Mouse (Mus musculus): ENCODE data around the gene Map3k5. TPM values are rescaled to one million over a fixed set of nuclear protein-coding genes. Genes with fewer than 3 reads are reported as not detected.
A peak's percentile ranks its signal among the peaks of the same experiment; 100 is the strongest.

Gene Map3k5
- polyA plus RNA-seq, 1 experiment = 2.2 TPM

DNA sequence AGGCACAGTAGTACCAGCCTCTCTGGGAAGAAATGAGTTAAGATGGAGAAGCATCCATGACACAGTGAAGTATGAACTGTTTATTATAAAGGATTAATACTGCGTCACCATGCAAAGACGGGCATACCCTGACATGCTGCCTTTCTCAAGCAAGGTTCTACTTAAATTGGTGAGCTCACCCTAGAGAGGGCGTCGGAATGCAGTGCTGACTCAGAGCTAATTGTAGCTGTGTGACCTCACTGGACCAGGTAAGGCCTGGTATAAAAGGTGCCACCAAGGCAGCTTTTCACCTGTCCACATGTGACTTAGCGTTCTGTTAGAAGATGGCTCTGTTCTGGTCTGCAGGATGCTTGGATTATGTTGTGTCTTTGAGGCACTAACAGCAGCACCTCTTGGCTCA lies 225.0 kb downstream of the Map3k5 start:
- TF ChIP-seq CTCF (IDR thresholded peaks at IDR 0.05; ENCODE audit: extremely low read depth, insufficient read length, insufficient replicate concordance, low read depth, low read length) = no peak
- no peak for TF ChIP-seq POLR2A (IDR thresholded peaks at IDR 0.05; ENCODE audit: low read depth, low read length)
- Histone ChIP-seq H3K27me3 (ENCODE audit: control insufficient read depth, insufficient read depth, low read length) (no peaks in the 10 kb centered on the region), H3K27ac (ENCODE audit: insufficient read depth, low read depth, low read length) (no peak overlapping the region), H3K36me3 (ENCODE audit: control insufficient read depth, insufficient read depth, low read length) (no peaks in the 10 kb centered on the region), H3K4me3 (ENCODE audit: low read depth, low read length) (no peak overlapping the region), H3K4me1 (ENCODE audit: control insufficient read depth, insufficient read depth, insufficient read length, low read length) (peaks cover 13% of the 10 kb centered on the region)
- 83% methylated on average over 5 of the region's 5 CpGs for WGBS

DNA sequence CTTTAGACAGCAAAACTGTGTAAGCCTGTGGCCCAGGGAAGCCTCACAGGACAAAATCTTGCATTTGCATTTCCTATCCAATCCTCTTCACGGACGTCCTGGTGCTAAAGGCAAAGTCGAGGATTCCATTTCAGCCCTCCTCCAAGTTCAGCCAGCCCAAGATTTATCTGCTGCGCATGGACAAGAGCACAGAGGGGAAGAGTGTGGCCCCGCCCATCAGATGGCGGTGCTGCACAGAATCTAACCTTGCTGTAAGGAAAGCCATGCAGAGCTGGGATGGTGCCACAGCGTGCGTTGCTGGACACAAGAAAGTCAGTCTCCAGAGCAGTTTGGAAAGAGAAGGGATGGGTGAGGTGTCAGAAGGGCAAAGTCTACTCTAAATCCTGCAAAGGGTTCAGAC lies 226.6 kb downstream of the Map3k5 start:
- H3K4me1 ChIP-seq (ENCODE audit: control insufficient read depth, insufficient read depth, insufficient read length, low read length) = peaks cover 24% of the 10 kb centered on the region; the same call in 1 of the 2 replicates
- H3K27ac ChIP-seq (ENCODE audit: insufficient read depth, low read depth, low read length) = peak overlapping the region; percentile 50
- TF ChIP-seq CTCF (IDR thresholded peaks at IDR 0.05; ENCODE audit: extremely low read depth, insufficient read length, insufficient replicate concordance, low read depth, low read length) (no peak), POLR2A (IDR thresholded peaks at IDR 0.05; ENCODE audit: low read depth, low read length) (no peak)
- no peaks in the 10 kb centered on the region for H3K27me3 ChIP-seq (ENCODE audit: control insufficient read depth, insufficient read depth, low read length)
- H3K36me3 ChIP-seq (ENCODE audit: control insufficient read depth, insufficient read depth, low read length) = no peaks in the 10 kb centered on the region
- 31% methylated on average over 8 of the region's 8 CpGs for whole genome bisulfite sequencing
- H3K4me3 ChIP-seq (ENCODE audit: low read depth, low read length) = no peak overlapping the region

DNA sequence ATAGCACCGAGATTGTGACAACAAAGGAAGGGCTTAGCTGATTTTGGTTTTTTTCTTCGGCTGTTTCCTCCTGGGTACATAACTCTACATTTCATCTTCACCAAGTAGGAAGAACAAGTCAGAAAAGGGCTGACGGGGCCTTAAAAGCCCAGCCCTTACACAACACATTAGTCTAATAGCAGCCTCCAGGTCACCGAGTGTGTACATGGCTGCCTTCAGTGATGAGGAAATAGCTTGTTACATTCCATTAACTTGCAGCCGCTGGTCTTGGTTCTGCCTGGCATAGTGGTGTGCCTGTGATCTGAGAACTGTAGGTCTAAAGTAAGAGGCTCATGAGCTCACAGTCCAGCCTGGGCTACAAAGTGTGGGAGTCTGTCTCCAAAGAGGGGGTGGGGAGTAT lies 230.5 kb downstream of the Map3k5 start:
- H3K4me1 ChIP-seq (ENCODE audit: control insufficient read depth, insufficient read depth, insufficient read length, low read length) = peaks cover 48% of the 10 kb centered on the region
- TF ChIP-seq POLR2A (IDR thresholded peaks at IDR 0.05; ENCODE audit: low read depth, low read length) = no peak
- TF ChIP-seq CTCF (IDR thresholded peaks at IDR 0.05; ENCODE audit: extremely low read depth, insufficient read length, insufficient replicate concordance, low read depth, low read length) = no peak
- H3K36me3 ChIP-seq (ENCODE audit: control insufficient read depth, insufficient read depth, low read length) = no peaks in the 10 kb centered on the region
- no peak overlapping the region for H3K4me3 ChIP-seq (ENCODE audit: low read depth, low read length)
- 53% methylated on average over 5 of the region's 5 CpGs for WGBS
- H3K27me3 ChIP-seq (ENCODE audit: control insufficient read depth, insufficient read depth, low read length) = no peaks in the 10 kb centered on the region
- peak overlapping the region; percentile 76 for H3K27ac ChIP-seq (ENCODE audit: insufficient read depth, low read depth, low read length)

DNA sequence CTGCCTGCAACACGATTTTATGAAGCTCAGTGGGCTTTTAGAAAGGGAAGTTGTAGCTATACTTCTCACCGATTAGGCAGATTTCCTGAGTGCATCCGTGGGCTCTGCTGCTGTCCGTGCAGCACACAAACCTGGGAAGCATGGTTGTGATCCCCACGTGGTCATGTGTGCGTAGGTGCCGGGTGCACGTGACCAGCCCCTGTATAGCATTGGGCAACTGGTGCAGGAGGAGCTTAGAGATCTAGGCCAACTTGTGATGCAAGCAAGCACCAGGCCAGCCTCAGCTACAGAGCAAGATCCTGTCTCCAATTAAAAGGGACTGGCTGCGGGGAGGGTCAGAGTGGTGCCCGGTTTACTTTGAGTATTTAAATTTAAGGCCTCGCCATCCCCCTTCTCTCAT lies 232.5 kb downstream of the Map3k5 start:
- Histone ChIP-seq H3K4me1 (ENCODE audit: control insufficient read depth, insufficient read depth, insufficient read length, low read length) (peaks cover 46% of the 10 kb centered on the region), H3K27ac (ENCODE audit: insufficient read depth, low read depth, low read length) (no peak overlapping the region), H3K27me3 (ENCODE audit: control insufficient read depth, insufficient read depth, low read length) (no peaks in the 10 kb centered on the region), H3K36me3 (ENCODE audit: control insufficient read depth, insufficient read depth, low read length) (no peaks in the 10 kb centered on the region), H3K4me3 (ENCODE audit: low read depth, low read length) (no peak overlapping the region)
- WGBS = 80% methylated on average over 11 of the region's 11 CpGs
- TF ChIP-seq POLR2A (IDR thresholded peaks at IDR 0.05; ENCODE audit: low read depth, low read length) = no peak
- TF ChIP-seq CTCF (IDR thresholded peaks at IDR 0.05; ENCODE audit: extremely low read depth, insufficient read length, insufficient replicate concordance, low read depth, low read length) = no peak

DNA sequence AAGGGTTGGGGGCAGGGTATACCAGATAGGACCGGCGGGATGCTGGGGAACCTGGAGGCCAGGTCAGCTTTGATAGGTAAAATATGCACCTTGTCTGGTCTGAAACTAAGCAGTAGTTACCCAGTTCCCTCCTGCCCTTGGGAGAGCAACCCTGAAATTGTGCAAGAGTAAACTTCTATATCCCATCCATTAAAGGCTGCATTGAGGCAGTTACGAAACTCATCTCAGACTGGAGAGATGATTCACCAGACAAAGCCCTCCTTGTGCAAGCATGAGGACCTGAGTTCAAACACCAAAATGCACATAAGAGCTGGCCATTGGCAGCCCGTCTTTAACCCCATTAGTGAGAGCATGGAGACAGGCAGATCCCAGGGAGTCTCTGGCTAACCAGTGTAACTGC lies 233.2 kb downstream of the Map3k5 start:
- no peak overlapping the region for H3K4me3 ChIP-seq (ENCODE audit: low read depth, low read length)
- no peaks in the 10 kb centered on the region for H3K36me3 ChIP-seq (ENCODE audit: control insufficient read depth, insufficient read depth, low read length)
- WGBS = 82% methylated on average over 4 of the region's 4 CpGs
- H3K27me3 ChIP-seq (ENCODE audit: control insufficient read depth, insufficient read depth, low read length) = no peaks in the 10 kb centered on the region
- H3K4me1 ChIP-seq (ENCODE audit: control insufficient read depth, insufficient read depth, insufficient read length, low read length) = peaks cover 45% of the 10 kb centered on the region
- H3K27ac ChIP-seq (ENCODE audit: insufficient read depth, low read depth, low read length) = no peak overlapping the region
- TF ChIP-seq CTCF (IDR thresholded peaks at IDR 0.05; ENCODE audit: extremely low read depth, insufficient read length, insufficient replicate concordance, low read depth, low read length) (no peak), POLR2A (IDR thresholded peaks at IDR 0.05; ENCODE audit: low read depth, low read length) (no peak)

DNA sequence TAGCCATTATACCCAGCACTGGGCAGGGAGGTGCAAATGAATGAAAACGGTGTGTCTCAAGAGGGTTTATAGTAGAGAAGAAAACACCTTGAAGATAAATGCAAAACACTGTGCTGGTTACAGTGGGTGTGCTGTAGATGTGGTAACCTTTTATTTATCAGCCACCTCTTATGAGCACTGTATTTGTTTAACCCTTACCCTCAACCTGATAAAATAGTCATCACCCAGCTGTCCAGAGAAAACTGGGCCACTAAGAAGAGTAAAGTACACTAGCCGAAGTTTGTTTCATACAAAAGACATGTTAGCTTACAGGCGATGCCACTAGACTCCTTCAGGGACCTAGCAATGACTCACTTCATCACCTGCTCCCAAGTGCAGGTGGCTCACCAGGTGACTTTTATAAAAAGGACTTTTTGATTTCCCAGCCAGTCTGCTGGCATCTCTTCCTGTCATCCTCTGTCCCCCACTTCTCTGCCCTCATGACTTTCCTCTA lies 235.0 kb downstream of the Map3k5 start:
- 33% methylated on average over 3 of the region's 3 CpGs for WGBS
- peak overlapping the region; percentile 88 for H3K27ac ChIP-seq (ENCODE audit: insufficient read depth, low read depth, low read length)
- H3K4me1 ChIP-seq (ENCODE audit: control insufficient read depth, insufficient read depth, insufficient read length, low read length) = peaks cover 45% of the 10 kb centered on the region
- TF ChIP-seq POLR2A (IDR thresholded peaks at IDR 0.05; ENCODE audit: low read depth, low read length) (no peak), CTCF (IDR thresholded peaks at IDR 0.05; ENCODE audit: extremely low read depth, insufficient read length, insufficient replicate concordance, low read depth, low read length) (no peak)
- H3K4me3 ChIP-seq (ENCODE audit: low read depth, low read length) = no peak overlapping the region
- H3K36me3 ChIP-seq (ENCODE audit: control insufficient read depth, insufficient read depth, low read length) = no peaks in the 10 kb centered on the region
- no peaks in the 10 kb centered on the region for H3K27me3 ChIP-seq (ENCODE audit: control insufficient read depth, insufficient read depth, low read length)

DNA sequence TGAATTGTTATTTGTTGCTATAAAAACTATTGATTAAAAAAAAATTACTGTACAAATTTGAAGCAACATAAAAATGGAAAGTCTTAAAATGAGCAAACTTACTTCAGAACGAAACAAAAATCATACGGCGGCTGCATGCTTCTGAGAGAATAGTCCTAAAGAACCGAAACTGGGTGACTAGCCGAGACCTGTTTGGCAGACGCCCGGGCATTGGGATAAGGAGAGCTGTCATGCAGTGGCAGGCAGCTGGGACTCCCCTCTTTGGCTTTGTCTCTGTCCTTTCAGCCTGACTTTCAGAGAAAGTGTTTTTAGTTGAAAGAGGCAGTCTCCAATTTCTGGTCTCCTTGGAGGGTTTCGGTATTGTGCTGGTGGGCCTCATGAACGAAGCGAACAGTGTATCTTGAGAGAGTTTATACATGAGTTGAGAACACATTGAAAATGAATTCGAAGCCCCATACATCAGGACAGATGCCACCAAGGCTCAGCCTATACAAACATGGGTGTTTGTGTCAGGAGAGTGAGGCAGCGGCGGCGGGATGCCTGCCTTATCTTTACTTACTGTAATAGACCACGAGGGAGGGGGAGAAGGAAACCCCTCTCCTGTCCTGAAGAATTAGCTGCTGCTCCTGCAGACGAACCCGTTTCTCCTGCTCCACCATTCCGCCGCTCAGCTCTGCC lies 235.8 kb downstream of the Map3k5 start:
- no peaks in the 10 kb centered on the region for H3K36me3 ChIP-seq (ENCODE audit: control insufficient read depth, insufficient read depth, low read length)
- no peaks in the 10 kb centered on the region for H3K27me3 ChIP-seq (ENCODE audit: control insufficient read depth, insufficient read depth, low read length)
- peak overlapping the region; percentile 41; the same call in 1 of the 2 replicates for H3K4me3 ChIP-seq (ENCODE audit: low read depth, low read length)
- H3K27ac ChIP-seq (ENCODE audit: insufficient read depth, low read depth, low read length) = peak overlapping the region; percentile 66
- TF ChIP-seq CTCF (IDR thresholded peaks at IDR 0.05; ENCODE audit: extremely low read depth, insufficient read length, insufficient replicate concordance, low read depth, low read length) (no peak), POLR2A (IDR thresholded peaks at IDR 0.05; ENCODE audit: low read depth, low read length) (no peak)
- 14% methylated on average over 19 of the region's 19 CpGs for WGBS
- peaks cover 37% of the 10 kb centered on the region for H3K4me1 ChIP-seq (ENCODE audit: control insufficient read depth, insufficient read depth, insufficient read length, low read length)
